Mouse (Mus musculus) heart, adult 2 months (tissue): ENCODE results near the gene Ccnd1. TPM values are rescaled to one million over a fixed set of nuclear protein-coding genes. Genes with fewer than 3 reads are reported as not detected.

Source experiments
- DNase-seq, 2 experiments: peaks; one replicate each; pipeline ENCODE4 v3.0.0; 2021
- H3K27ac ChIP-seq: fragments of 200-600 bp; 2 replicates; pipeline ENCODE4 v1.8.1; 2022
- H3K27me3 ChIP-seq: fragments of 200-500 bp; 2 replicates; pipeline ENCODE4 v1.6.1; 2012; ENCODE audit warnings: mild to moderate bottlenecking, low read length, inconsistent platforms, mixed read lengths; ENCODE audit not compliant: control insufficient read depth, insufficient read depth
- H3K36me3 ChIP-seq: fragments of 200-500 bp; 2 replicates; pipeline ENCODE4 v1.6.1; 2012; ENCODE audit warnings: low read length, inconsistent platforms; ENCODE audit not compliant: control insufficient read depth, insufficient read depth
- H3K4me1 ChIP-seq: fragments of 200-500 bp; 2 replicates; pipeline ENCODE4 v1.6.1; 2011; ENCODE audit warnings: low read length; ENCODE audit not compliant: control insufficient read depth, insufficient read depth
- H3K4me3 ChIP-seq: fragments of 200-600 bp; 2 replicates; pipeline ENCODE4 v1.8.1; 2022
- H3K79me2 ChIP-seq: fragments of 200-500 bp; replicated peaks from 2 replicates; pipeline ENCODE4 v1.6.1; 2012; ENCODE audit warnings: mild to moderate bottlenecking, inconsistent platforms, low read length, moderate library complexity, mixed read lengths; ENCODE audit not compliant: control insufficient read depth, insufficient read depth
- H3K9ac ChIP-seq: fragments of 200-500 bp; 2 replicates; pipeline ENCODE4 v1.6.1; 2012; ENCODE audit warnings: low read depth, mild to moderate bottlenecking, control low read depth, inconsistent platforms, low read length, mixed read lengths
- CTCF ChIP-seq: fragments of 200-600 bp; IDR thresholded peaks from 2 replicates; pipeline ENCODE4 v1.8.1; 2022; ENCODE audit warnings: antibody characterized with exemption, mild to moderate bottlenecking, moderate library complexity
- EP300 ChIP-seq: fragments of 200-500 bp; IDR thresholded peaks from 2 replicates; pipeline ENCODE4 v1.6.1; 2011; ENCODE audit warnings: low read depth, low read length, control low read depth; ENCODE audit not compliant: insufficient read depth
- POLR2A ChIP-seq: fragments of 200-500 bp; IDR thresholded peaks from 2 replicates; pipeline ENCODE4 v1.6.1; 2011; ENCODE audit warnings: mild to moderate bottlenecking, low read depth, low read length, control low read depth; ENCODE audit not compliant: insufficient read depth
- WGBS: fragments of 180-500 bp; shearing (Covaris S2); methylation state at CpG from one replicate; pipeline ENCODE4 v1.1.7; 2018; 5-methylcytosine and 5-hydroxymethylcytosine counted together
- intact Hi-C: fragments of 180-260 bp; cut with DNase I; formaldehyde crosslinking; loops from one replicate; pipeline ENCODE4 v1.15.1; 2025
- polyA plus RNA-seq: library from polyadenylated mRNA; depleted of rRNA; stranded (reverse); fragments of >200 nt; gene quantifications from 2 replicates; pipeline ENCODE4 v1.2.3, GENCODE M21; 2012
- total RNA-seq, 2 experiments: library from RNA; stranded (reverse); gene quantifications; 2 replicates each; pipeline ENCODE4 v1.2.3; 2021

Ccnd1 gene
- total and polyA plus RNA-seq, 3 experiments = 28.3 to 43.6 (median 31.4) TPM

- peak; percentile 33 to 57 for DNase-seq
- H3K9ac ChIP-seq = peak overlapping the region; percentile 44
- H3K27ac ChIP-seq = peak overlapping the region; percentile 85
- no peaks in the 10 kb centered on the region for H3K27me3 ChIP-seq
- peak overlapping the region; percentile 76 for H3K4me3 ChIP-seq
- under 1% methylated on average over 35 of the region's 35 CpGs for WGBS
- H3K36me3 ChIP-seq = no peaks in the 10 kb centered on the region
- TF ChIP-seq POLR2A (no peak), EP300 (no peak), CTCF (no peak)
- peaks cover 5% of the 10 kb centered on the region for H3K4me1 ChIP-seq
- intact Hi-C loops = loop anchor here (2.0 kb wide), 1 partner anchor 55 kb away; no protein-coding TSS in a partner anchor
- H3K79me2 ChIP-seq = no peaks in the 10 kb centered on the region
Measured at GRCm38 (mm10) chr7:144942071-144942743, 2.5 kb upstream of the Ccnd1 start.

GRCm38 (mm10) chr7:144941242-144941831, 1.6 kb upstream of the Ccnd1 start:
- TF ChIP-seq EP300 (peak; percentile 74; the same call in 1 of the 2 replicates), CTCF (no peak), POLR2A (peak; percentile 61)
- peak overlapping the region; percentile 85 for H3K27ac ChIP-seq
- WGBS = under 1% methylated on average over 39 of the region's 39 CpGs
- H3K9ac ChIP-seq = peak overlapping the region; percentile 84
- peak; percentile 88 to 91 for DNase-seq
- intact Hi-C loops = no loop called here
- H3K27me3 ChIP-seq = no peaks in the 10 kb centered on the region
- H3K79me2 ChIP-seq = no peaks in the 10 kb centered on the region
- H3K36me3 ChIP-seq = no peaks in the 10 kb centered on the region
- H3K4me3 ChIP-seq = peak overlapping the region; percentile 76
- peaks cover 5% of the 10 kb centered on the region for H3K4me1 ChIP-seq

DNA sequence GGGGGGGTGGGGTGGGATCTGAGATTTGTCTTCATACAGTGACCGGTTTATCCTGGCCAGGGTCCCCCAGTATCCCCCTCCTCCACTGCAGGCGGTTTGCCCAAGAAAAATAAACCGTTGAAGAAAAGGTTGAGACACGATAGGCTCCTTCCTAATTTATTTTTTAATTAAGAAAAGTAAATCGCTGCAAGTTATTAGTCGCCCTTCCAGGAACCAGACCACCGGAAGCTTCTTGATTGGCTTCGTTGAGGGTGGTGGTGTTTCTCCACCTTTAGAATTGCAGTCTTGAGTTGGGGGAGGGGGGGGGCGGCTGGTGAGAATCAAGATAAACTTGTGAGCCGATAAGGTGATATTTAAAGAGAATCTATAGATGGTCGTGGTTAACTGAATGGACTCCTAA, 860 bp upstream of the Ccnd1 start:
- intact Hi-C loops = no loop called here
- no peak for DNase-seq
- H3K36me3 ChIP-seq = no peaks in the 10 kb centered on the region
- H3K4me3 ChIP-seq = peak overlapping the region; percentile 76
- no peak for TF ChIP-seq CTCF
- TF ChIP-seq POLR2A = no peak
- TF ChIP-seq EP300 = no peak
- peaks cover 5% of the 10 kb centered on the region for H3K4me1 ChIP-seq
- no peak overlapping the region for H3K9ac ChIP-seq
- H3K27ac ChIP-seq = no peak overlapping the region; the same call in 1 of the 2 replicates
- no peaks in the 10 kb centered on the region for H3K27me3 ChIP-seq
- 7% methylated on average over 11 of the region's 11 CpGs for WGBS
- H3K79me2 ChIP-seq = no peaks in the 10 kb centered on the region

- peak overlapping the region; percentile 68 for H3K9ac ChIP-seq
- peak overlapping the region; percentile 56 for H3K27ac ChIP-seq
- no peaks in the 10 kb centered on the region for H3K36me3 ChIP-seq
- WGBS = 2% methylated on average over 22 of the region's 22 CpGs
- no peaks in the 10 kb centered on the region for H3K27me3 ChIP-seq
- DNase-seq = peak; percentile 46 to 66
- H3K4me1 ChIP-seq = peaks cover 5% of the 10 kb centered on the region
- TF ChIP-seq EP300 (no peak), POLR2A (0 out of 2 replicates have a peak, but pooled peaks have one; percentile 44)
- no peaks in the 10 kb centered on the region for H3K79me2 ChIP-seq
- H3K4me3 ChIP-seq = peak overlapping the region; percentile 76
- intact Hi-C loops = no loop called here
Measured at GRCm38 (mm10) chr7:144940003-144940571, 362 bp upstream of the Ccnd1 start.

DNA sequence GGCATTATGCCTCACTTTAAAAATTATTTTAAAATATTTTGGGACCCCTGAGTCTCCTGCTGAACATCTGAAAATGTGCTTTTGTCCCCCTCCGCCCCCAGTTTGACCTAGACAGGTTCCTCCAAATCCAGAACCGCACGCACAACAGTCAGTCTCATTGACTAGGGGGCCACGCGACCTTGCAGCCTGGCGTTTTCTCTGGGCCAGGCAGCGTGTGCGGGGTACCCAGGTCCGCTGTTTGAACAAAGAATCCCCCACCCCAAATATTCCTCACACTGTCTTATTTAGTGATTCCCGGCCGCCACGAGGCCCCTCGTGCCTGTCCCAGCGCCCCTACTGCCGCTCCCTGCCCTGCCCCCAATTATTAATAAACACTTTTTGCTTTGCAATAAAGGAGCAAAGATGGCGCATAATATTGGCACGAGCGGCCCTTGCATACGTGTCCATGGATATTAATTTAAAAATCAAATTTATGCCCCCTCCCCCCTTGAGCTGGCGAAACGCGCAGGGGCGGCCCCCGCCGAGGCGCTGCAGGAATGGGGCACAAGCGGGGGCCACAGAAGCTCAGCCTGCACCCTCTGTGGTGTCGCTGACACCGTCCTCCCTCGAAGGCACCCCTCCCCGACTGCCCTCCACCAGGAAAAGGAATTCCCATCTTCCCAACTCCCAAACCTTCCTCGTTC, 923 bp downstream of the Ccnd1 start:
- no peaks in the 10 kb centered on the region for H3K36me3 ChIP-seq
- peak overlapping the region; percentile 85 for H3K9ac ChIP-seq
- TF ChIP-seq EP300 = no peak
- no peak for TF ChIP-seq CTCF
- TF ChIP-seq POLR2A = no peak
- 1% methylated on average over 32 of the region's 32 CpGs for WGBS
- peak overlapping the region; percentile 76 for H3K27ac ChIP-seq
- no peaks in the 10 kb centered on the region for H3K27me3 ChIP-seq
- peak; percentile 33 to 62 for DNase-seq
- peak overlapping the region; percentile 76 for H3K4me3 ChIP-seq
- intact Hi-C loops = loop anchor here (1.0 to 5.0 kb wide), 5 partner anchors 160 to 283 kb away; no protein-coding TSS in a partner anchor
- H3K4me1 ChIP-seq = peaks cover 5% of the 10 kb centered on the region
- no peaks in the 10 kb centered on the region for H3K79me2 ChIP-seq
